Mouse (Mus musculus) heart, embryonic 14.5 days (tissue): ENCODE results near the gene Ngly1. TPM values are rescaled to one million over a fixed set of nuclear protein-coding genes. Genes with fewer than 3 reads are reported as not detected.
A peak's percentile ranks its signal among the peaks of the same experiment; 100 is the strongest.

ENCODE experiments used
- ATAC-seq: fragments of 200-750 bp; cut with Nextera tagmentation; 2 replicates; pipeline ENCODE4 v1.8.0; 2017; ENCODE audit warnings: low read depth, moderate TSS enrichment; ENCODE audit not compliant: insufficient number of reproducible peaks, insufficient read depth, low FRiP score
- H3K27ac ChIP-seq, 2 experiments: fragments of 200-500 bp in 1 of 2; fragments of 300-500 bp in 1 of 2; sonication (generic) in 1 of 2; replicated peaks in 1 of 2; 2 replicates each; pipeline ENCODE4 v1.5.1; 2012 to 2014; ENCODE audit warnings: low read depth in 2 of 2, low read length in 2 of 2, control low read depth in 1 of 2, mild to moderate bottlenecking in 1 of 2, mixed read lengths in 1 of 2; ENCODE audit not compliant: control insufficient read depth in 1 of 2, insufficient read depth in 1 of 2
- H3K27me3 ChIP-seq: fragments of 300-500 bp; sonication (generic); 2 replicates; pipeline ENCODE4 v1.6.1; 2014; ENCODE audit warnings: mild to moderate bottlenecking, low read length, control low read depth; ENCODE audit not compliant: control insufficient read depth, insufficient read depth
- H3K36me3 ChIP-seq: fragments of 300-500 bp; sonication (generic); 2 replicates; pipeline ENCODE4 v1.6.1; 2014; ENCODE audit warnings: mild to moderate bottlenecking, control low read depth, low read length, mixed read lengths; ENCODE audit not compliant: control insufficient read depth, insufficient read depth
- H3K4me1 ChIP-seq, 2 experiments: fragments of 200-500 bp in 1 of 2; fragments of 300-500 bp in 1 of 2; sonication (generic) in 1 of 2; 2 replicates each; pipeline ENCODE4 v1.6.1; 2012 to 2014; ENCODE audit warnings: low read length in 2 of 2, control low read depth in 1 of 2, mixed read lengths in 1 of 2; ENCODE audit not compliant: control insufficient read depth in 2 of 2, insufficient read depth in 2 of 2
- H3K4me2 ChIP-seq: fragments of 300-500 bp; sonication (generic); 2 replicates; pipeline ENCODE4 v1.6.1; 2014; ENCODE audit warnings: mild to moderate bottlenecking, low read length
- H3K4me3 ChIP-seq, 2 experiments: fragments of 200-500 bp in 1 of 2; fragments of 300-500 bp in 1 of 2; sonication (generic) in 1 of 2; 2 replicates each; pipeline ENCODE4 v1.5.1; 2012 to 2014; ENCODE audit warnings: low read length in 2 of 2, mild to moderate bottlenecking in 2 of 2, control low read depth in 1 of 2, low read depth in 1 of 2, moderate library complexity in 1 of 2; ENCODE audit not compliant: control insufficient read depth in 1 of 2, insufficient read depth in 1 of 2
- H3K9ac ChIP-seq: fragments of 300-500 bp; sonication (generic); 2 replicates; pipeline ENCODE4 v1.6.1; 2014; ENCODE audit warnings: mild to moderate bottlenecking, low read length
- H3K9me3 ChIP-seq: fragments of 300-500 bp; sonication (generic); 2 replicates; pipeline ENCODE4 v1.6.1; 2016; ENCODE audit warnings: low read length, control low read depth; ENCODE audit not compliant: control insufficient read depth
- WGBS: fragments of 180-500 bp; shearing (Covaris S2); extraction: QIAGEN DNeasy Blood & Tissue Kit; methylation state at CpG from one replicate; pipeline ENCODE4 v1.1.7; 2014; 5-methylcytosine and 5-hydroxymethylcytosine counted together
- polyA plus RNA-seq: library from polyadenylated mRNA; unstranded; fragments of >200 nt; fragmentation: Nextera tagmentation; extraction: Ambion mirVana; gene quantifications from 2 replicates; pipeline ENCODE4 v1.2.1, GENCODE M21; 2014

Ngly1 gene
- polyA plus RNA-seq, 1 experiment from 2014 or later, result 26.6 TPM

- H3K36me3 ChIP-seq, result peaks cover 53% of the 10 kb centered on the region
- no peak overlapping the region for H3K4me3 ChIP-seq
- H3K9ac ChIP-seq, result no peak overlapping the region
- no peaks in the 10 kb centered on the region for H3K9me3 ChIP-seq
- no peak for ATAC-seq
- H3K4me2 ChIP-seq, result no peak overlapping the region
- H3K27me3 ChIP-seq, result no peaks in the 10 kb centered on the region
- no peak overlapping the region for H3K27ac ChIP-seq
- 72% methylated on average over 6 of the region's 6 CpGs for WGBS
- H3K4me1 ChIP-seq, result no peaks in the 10 kb centered on the region
Measured at GRCm38 (mm10) chr14:16260541-16260940, 11.5 kb downstream of the Ngly1 start.

- Histone ChIP-seq H3K36me3 (peaks cover 48% of the 10 kb centered on the region), H3K4me1 (no peaks in the 10 kb centered on the region), H3K9me3 (no peaks in the 10 kb centered on the region), H3K4me2 (no peak overlapping the region), H3K27me3 (no peaks in the 10 kb centered on the region), H3K4me3 (no peak overlapping the region), H3K27ac (no peak overlapping the region), H3K9ac (no peak overlapping the region)
- 81% methylated on average over 3 of the region's 3 CpGs for WGBS
- ATAC-seq, result no peak
Measured at GRCm38 (mm10) chr14:16261869-16262268, 12.8 kb downstream of the Ngly1 start.

GRCm38 (mm10) chr14:16267028-16267427, 17.9 kb downstream of the Ngly1 start:
- WGBS, result 81% methylated on average over 5 of the region's 5 CpGs
- Histone ChIP-seq H3K36me3 (peaks cover 28% of the 10 kb centered on the region), H3K9ac (no peak overlapping the region), H3K4me2 (no peak overlapping the region), H3K9me3 (no peaks in the 10 kb centered on the region), H3K27me3 (no peaks in the 10 kb centered on the region), H3K4me3 (no peak overlapping the region), H3K27ac (no peak overlapping the region), H3K4me1 (no peaks in the 10 kb centered on the region)
- ATAC-seq, result no peak

GRCm38 (mm10) chr14:16269776-16270175, 20.7 kb downstream of the Ngly1 start:
- Histone ChIP-seq H3K4me1 (0 out of 4 replicates have a peak, but pooled peaks cover 0 to 4% of the 10 kb centered on the region in 2 experiments), H3K27ac (no peak overlapping the region), H3K9ac (no peak overlapping the region), H3K9me3 (no peaks in the 10 kb centered on the region), H3K36me3 (peaks cover 26% of the 10 kb centered on the region), H3K4me2 (no peak overlapping the region), H3K4me3 (no peak overlapping the region), H3K27me3 (no peaks in the 10 kb centered on the region)
- ATAC-seq, result no peak
- WGBS, result 88% methylated on average over 2 of the region's 2 CpGs

GRCm38 (mm10) chr14:16273677-16274076, 24.6 kb downstream of the Ngly1 start:
- Histone ChIP-seq H3K4me3 (no peak overlapping the region), H3K4me1 (0 out of 4 replicates have a peak, but pooled peaks cover 0 to 4% of the 10 kb centered on the region in 2 experiments), H3K9ac (no peak overlapping the region), H3K4me2 (no peak overlapping the region), H3K36me3 (peaks cover 23% of the 10 kb centered on the region), H3K9me3 (no peaks in the 10 kb centered on the region), H3K27ac (0 out of 4 replicates have a peak overlapping the region, but pooled peaks of 1 of the 2 experiments have one; percentile 14), H3K27me3 (no peaks in the 10 kb centered on the region)
- no peak for ATAC-seq
- WGBS, result 80% methylated on average over 3 of the region's 3 CpGs

DNA sequence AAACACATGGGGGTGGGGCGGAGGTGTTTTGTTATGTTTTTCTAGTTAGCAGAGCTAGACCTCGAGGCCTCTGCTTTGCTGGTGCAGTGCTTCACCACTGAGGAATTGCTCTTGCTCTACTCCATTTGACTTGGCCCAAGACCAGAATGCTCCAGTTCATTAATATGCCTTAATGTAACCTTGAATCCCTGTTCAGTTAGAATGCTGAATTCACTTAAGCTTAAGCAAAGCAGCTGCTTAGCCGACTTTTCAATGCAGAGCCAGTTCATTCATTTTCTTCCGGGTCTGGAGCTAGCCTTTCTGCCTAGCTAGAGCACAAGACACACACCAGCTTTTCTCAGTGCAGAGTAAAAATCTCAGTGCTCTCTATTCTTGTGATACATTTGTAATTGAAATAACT, 30.1 kb downstream of the Ngly1 start:
- H3K4me2 ChIP-seq, result no peak overlapping the region
- no peak overlapping the region for H3K4me3 ChIP-seq
- peaks cover 11% of the 10 kb centered on the region for H3K36me3 ChIP-seq
- H3K9me3 ChIP-seq, result no peaks in the 10 kb centered on the region
- no peaks in the 10 kb centered on the region for H3K27me3 ChIP-seq
- no peak for ATAC-seq
- 80% methylated on average over 4 of the region's 4 CpGs for WGBS
- H3K9ac ChIP-seq, result no peak overlapping the region
- H3K4me1 ChIP-seq, result no peaks in the 10 kb centered on the region
- H3K27ac ChIP-seq, result no peak overlapping the region

DNA sequence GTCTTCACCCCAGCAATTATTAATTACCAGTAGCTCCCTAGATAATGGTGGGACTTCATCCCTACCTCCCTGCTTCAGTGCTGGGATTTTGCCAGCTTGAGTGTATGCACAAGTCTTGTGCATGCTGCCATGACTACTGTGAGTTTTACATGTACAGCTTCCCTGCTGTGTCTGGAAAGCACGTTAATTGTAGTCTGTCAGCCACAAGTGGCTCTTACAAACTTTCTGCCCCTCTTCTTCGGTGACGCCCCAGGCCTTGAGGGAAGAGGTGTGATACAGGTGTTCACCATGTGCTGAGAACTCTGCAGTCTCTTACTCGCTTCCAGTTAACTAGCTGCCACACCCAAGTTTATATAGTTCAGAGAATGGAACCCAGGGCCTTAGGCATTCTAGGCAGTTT, 34.9 kb downstream of the Ngly1 start:
- Histone ChIP-seq H3K4me2 (no peak overlapping the region), H3K4me1 (no peaks in the 10 kb centered on the region), H3K9ac (no peak overlapping the region), H3K27me3 (no peaks in the 10 kb centered on the region), H3K36me3 (peaks cover 14% of the 10 kb centered on the region), H3K9me3 (no peaks in the 10 kb centered on the region), H3K4me3 (no peak overlapping the region), H3K27ac (no peak overlapping the region)
- WGBS, result 82% methylated on average over 4 of the region's 4 CpGs
- ATAC-seq, result no peak

- ATAC-seq, result no peak
- peaks cover 44% of the 10 kb centered on the region for H3K36me3 ChIP-seq
- H3K4me1 ChIP-seq, result no peaks in the 10 kb centered on the region
- no peak overlapping the region for H3K9ac ChIP-seq
- no peak overlapping the region for H3K4me2 ChIP-seq
- no peak overlapping the region for H3K27ac ChIP-seq
- H3K27me3 ChIP-seq, result no peaks in the 10 kb centered on the region
- H3K4me3 ChIP-seq, result no peak overlapping the region
- WGBS, result 52% methylated on average over 1 of the region's 1 CpGs
- H3K9me3 ChIP-seq, result no peaks in the 10 kb centered on the region
Measured at GRCm38 (mm10) chr14:16292371-16292770, 43.3 kb downstream of the Ngly1 start.
